Mouse (Mus musculus) layer of hippocampus, adult 9-11 months (tissue): ENCODE measurements around the gene Pnkd.

Source experiments
- DNase-seq: peaks from one replicate; pipeline ENCODE4 v3.0.0; 2022

Pnkd gene

GRCm38 (mm10) chr1:74362325-74363229 lies 77.8 kb downstream of the Pnkd start:
- no peak for DNase-seq

DNA sequence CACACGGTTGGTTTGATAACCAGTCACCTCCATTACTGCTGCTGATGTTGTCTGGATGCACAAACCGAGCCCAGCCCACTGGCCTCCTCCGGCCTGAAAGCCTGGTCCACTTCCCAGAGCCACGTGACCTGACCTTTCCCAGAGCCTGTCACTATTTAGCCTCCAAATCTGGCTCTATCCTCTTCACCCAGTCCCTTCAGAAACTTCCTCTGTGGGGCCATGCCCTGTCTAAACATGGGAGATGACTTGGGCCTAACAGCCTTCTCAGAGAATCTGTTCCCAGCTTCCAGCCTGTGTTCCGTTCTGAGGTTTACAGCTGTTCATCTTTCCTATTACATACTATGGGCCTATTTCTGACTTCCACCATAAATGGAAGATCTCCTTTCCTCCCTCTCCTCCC lies 78.7 kb downstream of the Pnkd start:
- DNase-seq, result no peak

- no peak for DNase-seq
Observed at GRCm38 (mm10) chr1:74364270-74364669, 79.5 kb downstream of the Pnkd start.

DNA sequence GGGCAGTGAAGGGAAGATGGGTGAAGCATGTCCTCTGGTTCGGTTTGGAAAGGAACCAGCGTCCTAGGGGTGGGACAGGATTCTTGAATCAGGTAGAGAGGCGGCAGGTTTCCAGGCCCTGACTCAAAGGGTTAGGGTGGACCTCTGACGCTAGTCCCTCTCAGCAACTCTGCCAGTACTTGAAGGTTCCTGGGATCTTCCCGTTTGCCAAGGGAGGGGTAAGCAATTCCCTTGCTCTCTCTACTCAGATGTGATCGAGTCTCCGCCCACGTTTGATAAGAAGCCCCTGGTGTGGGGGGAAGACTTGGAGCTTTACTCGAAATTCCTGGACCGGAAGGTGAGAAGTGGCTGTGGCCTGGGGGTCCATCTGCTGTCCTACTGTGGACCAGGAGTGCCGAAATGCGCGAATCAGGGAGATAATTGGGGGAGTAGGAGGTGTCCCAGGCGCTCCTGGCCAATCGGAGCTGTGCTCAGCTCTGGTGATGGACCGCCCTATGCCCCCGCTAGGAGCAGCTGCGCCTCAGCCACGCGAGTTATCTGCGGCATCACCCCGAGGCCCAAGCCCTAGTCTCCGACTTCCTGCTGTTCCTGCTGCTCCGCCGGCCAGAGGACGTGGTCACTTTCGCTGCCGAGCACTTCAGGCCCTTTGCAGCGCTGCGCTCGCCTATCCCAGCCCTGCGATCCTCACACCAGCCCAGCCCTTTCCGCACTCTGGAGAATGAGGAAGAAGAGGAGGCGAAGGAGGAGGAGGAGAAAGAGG lies 83.3 kb downstream of the Pnkd start:
- DNase-seq, result peak; percentile 74

- no peak for DNase-seq
Observed at GRCm38 (mm10) chr1:74370040-74370439, 85.3 kb downstream of the Pnkd start.

GRCm38 (mm10) chr1:74373372-74373771 lies 88.6 kb downstream of the Pnkd start:
- no peak for DNase-seq

DNA sequence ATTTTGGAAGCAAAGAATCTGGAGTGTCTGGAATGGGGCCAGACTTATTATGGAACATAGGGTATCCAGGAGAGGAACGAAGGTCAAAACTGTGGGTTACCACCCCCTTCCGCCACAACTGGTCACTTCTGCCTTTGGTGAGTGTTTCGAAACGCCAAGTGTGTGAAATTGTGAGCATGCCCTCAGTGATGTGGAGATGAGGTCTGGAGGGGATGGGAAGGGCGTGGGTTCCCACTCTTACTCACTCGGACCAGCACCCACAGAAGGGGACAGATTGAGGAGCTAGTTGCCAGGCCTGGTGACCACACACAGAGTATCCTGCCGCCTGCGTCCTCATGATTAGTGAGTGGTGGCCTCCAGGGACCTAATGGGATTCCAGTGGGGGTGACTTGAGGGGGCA lies 90.2 kb downstream of the Pnkd start, which contains the start of gene Slc11a1:
Gene Slc11a1, plus strand, starts transcription at position 216 of the 400 bp plus-strand sequence.
- DNase-seq, result peak; percentile 85

GRCm38 (mm10) chr1:74375561-74375960 lies 90.8 kb downstream of the Pnkd start:
- DNase-seq, result no peak

DNA sequence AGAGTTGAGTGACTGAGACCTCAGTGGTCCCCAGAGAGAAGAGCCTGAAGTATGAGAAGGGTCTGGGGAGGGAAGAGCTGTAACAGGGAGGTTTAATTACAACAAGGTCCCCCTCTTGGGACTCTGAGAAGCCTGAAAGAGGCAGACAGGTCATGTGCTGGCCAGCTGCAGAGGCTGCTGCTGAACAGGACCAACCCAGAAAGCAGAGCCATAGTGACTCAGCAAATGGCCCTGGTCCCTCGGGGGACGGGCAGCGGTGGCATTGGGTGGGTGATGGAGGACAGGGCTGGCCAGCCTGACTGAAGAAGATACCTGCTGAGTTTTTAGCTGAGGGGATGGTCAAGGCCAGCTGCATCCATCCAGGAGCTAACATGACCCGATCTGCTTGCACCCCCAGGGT lies 91.7 kb downstream of the Pnkd start:
- no peak for DNase-seq

- DNase-seq, result no peak
Observed at GRCm38 (mm10) chr1:74379058-74379504, 94.4 kb downstream of the Pnkd start.

- DNase-seq, result no peak
Observed at GRCm38 (mm10) chr1:74380484-74380883, 95.8 kb downstream of the Pnkd start.

GRCm38 (mm10) chr1:74381588-74382021 lies 96.9 kb downstream of the Pnkd start:
- no peak for DNase-seq

GRCm38 (mm10) chr1:74383385-74383784 lies 98.7 kb downstream of the Pnkd start:
- DNase-seq, result no peak

GRCm38 (mm10) chr1:74384525-74384924 lies 99.8 kb downstream of the Pnkd start:
- DNase-seq, result no peak

DNA sequence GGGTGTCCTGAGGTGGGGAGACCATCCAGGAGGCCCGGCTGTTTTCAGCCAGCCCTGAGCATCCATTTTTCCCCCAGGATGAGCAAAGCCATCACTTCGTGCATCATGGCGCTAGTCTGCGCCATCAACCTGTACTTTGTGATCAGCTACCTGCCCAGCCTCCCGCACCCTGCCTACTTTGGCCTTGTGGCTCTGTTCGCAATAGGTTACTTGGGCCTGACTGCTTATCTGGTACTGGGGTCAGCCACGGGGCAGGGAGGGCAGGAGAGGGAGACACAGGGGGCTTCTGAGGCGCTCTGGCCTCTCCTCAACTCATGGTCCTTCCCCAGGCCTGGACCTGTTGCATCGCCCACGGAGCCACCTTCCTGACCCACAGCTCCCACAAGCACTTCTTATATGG lies 100.3 kb downstream of the Pnkd start:
- no peak for DNase-seq

- no peak for DNase-seq
Observed at GRCm38 (mm10) chr1:74385531-74385930, 100.8 kb downstream of the Pnkd start.

GRCm38 (mm10) chr1:74386363-74386713 lies 101.6 kb downstream of the Pnkd start:
- DNase-seq, result no peak

DNA sequence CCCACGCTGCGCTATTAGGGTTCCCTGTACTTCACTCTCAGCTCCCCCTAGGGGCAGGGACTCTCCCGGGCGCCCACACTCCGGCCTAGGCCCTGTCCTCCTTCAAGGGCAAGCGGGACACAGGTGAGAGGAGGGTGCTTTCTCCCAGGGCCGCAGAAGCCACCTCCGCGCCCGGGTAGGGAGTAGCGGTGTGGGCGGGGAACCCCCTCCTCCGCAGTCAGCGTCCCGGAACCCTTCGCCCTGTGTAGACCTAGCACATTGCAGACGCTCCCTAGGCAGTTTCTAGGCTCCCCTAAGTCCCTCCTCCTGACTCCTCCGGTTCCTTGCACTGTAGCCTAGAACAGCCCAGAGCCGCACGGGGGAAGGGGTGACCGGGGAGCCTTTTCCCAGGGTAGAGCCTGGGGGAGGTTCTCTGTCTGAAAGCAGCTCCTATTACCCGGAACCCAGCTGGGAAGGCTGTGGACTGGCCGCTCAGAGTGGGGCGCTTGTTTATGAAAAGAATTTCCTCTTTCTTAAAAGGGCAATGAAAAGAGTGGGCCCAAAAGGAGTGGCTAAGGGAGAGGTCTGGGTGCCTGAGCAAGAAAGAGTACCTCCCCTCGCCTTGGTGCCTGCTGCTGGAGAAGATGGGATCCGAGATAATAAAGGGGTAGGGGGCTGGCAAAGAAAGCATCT lies 102.1 kb downstream of the Pnkd start:
- peak; percentile 94 for DNase-seq

DNA sequence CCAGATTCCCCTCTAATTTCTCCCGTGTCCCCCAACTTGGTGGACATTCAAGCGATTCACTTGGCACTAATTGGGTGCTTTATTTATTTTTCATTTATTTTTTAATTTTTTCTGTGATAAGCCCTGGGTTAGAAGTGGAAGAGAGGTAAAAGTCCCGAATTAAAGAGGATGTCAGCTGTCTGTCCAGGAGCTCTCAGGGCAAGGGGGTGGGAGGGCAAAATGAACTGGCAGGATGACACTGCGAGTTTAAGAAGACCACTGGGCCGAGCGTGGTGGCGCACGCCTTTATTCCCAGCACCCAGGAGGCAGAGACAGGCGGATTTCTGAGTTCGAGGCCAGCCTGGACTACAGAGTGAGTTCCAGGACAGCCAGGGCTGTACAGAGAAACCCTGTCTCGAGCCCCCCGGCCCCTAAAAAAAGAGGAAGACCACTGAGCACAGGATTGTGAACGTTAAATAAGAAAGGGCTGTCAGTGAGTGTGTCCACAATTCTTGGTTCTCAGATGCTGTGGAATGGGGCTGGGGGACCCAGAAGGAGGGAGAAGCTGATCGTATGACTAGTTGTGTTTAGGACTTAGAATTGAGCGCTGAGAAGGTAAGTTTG lies 102.8 kb downstream of the Pnkd start:
- DNase-seq, result no peak

- no peak for DNase-seq
Observed at GRCm38 (mm10) chr1:74388398-74388920, 103.7 kb downstream of the Pnkd start.

GRCm38 (mm10) chr1:74389831-74390286 lies 105.1 kb downstream of the Pnkd start:
- no peak for DNase-seq

- no peak for DNase-seq
Observed at GRCm38 (mm10) chr1:74390287-74390906, 105.7 kb downstream of the Pnkd start.
